Mouse (Mus musculus): Measurements from ENCODE around the gene Dpf2. TPM values are rescaled to one million over a fixed set of nuclear protein-coding genes. Genes with fewer than 3 reads are reported as not detected.
A peak's percentile ranks its signal among the peaks of the same experiment; 100 is the strongest.

The Dpf2 gene
- polyA plus RNA-seq, 1 experiment from 2014 or later: 118 TPM

DNA sequence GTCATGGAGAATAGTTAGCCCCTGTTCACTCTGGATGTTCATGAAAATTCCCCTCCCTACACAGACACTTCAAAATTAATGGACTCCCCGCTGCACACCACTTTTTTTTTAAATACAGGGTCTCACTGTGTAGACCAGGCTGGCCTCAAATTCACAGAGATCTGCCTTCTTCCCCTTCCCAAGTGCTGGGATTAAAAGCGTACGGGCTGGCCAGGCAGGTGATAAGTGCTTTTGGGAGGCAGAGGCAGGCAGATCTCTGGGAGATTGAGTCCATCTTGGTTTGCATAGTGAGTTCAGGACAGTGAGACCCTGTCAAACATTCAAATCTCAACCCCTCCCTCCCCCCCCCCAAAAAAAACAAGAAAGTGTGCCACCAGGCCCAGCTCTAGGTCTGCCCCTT, 10.2 kb upstream of the Dpf2 start:
- H3K9me3 ChIP-seq (replicated peaks): no peaks in the 10 kb centered on the region
- peak overlapping the region; percentile 10 for H3K4me3 ChIP-seq
- no peak for ATAC-seq (ENCODE audit: insufficient number of reproducible peaks, low FRiP score)
- H3K36me3 ChIP-seq: peaks cover 11% of the 10 kb centered on the region
- H3K4me2 ChIP-seq: peak overlapping the region; percentile 91
- peaks cover 34% of the 10 kb centered on the region for H3K4me1 ChIP-seq (replicated peaks)
- peak overlapping the region; percentile 11; the same call in 1 of the 2 replicates for H3K9ac ChIP-seq
- 86% methylated on average over 3 of the region's 3 CpGs for WGBS
- no peaks in the 10 kb centered on the region for H3K27me3 ChIP-seq (replicated peaks)
- H3K27ac ChIP-seq (ENCODE audit: poor library complexity, severe bottlenecking): no peak overlapping the region

DNA sequence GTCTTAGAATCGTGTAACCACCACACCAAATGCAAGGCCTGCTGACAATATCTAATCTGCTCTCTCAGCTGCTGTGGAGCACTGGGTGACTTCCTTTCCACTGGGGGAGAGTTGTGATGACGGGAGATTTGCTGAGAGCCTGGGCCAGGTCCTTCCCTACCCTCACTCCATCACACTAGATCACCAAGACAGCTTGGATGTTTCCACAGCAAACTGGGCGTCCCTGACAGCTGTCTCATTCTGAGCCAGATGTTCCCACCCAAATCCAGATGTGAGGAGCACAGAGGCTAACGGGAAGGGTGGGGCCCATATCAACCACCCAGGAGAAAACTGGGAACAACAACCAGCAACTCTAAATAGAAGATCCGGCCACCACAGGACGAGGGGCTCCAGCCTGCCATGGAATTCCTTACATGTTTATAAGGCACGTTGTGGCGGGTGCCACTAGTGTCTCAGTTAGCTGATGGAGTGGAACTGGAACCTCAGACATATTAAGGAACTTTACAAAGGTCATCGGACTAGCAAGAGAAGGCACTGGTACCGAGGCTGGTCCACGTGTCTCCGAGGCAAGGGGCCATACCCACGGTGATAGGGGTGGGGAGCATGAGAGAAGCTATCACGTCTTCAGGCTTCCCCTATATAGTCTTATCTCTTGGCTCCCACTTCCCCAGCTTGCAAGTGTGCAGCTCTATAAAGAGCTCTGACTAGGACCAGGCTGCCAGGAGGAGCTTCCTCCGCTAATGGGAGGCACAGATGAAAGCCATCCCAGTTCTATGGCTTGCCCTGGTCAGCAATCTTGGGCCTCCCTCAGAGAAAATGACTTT, 9.5 kb upstream of the Dpf2 start:
- ATAC-seq (ENCODE audit: insufficient number of reproducible peaks, low FRiP score): no peak
- Histone ChIP-seq H3K9me3 (replicated peaks) (no peaks in the 10 kb centered on the region), H3K9ac (peak overlapping the region; percentile 11; the same call in 1 of the 2 replicates), H3K27ac (ENCODE audit: poor library complexity, severe bottlenecking) (no peak overlapping the region), H3K4me2 (peak overlapping the region; percentile 91), H3K36me3 (peaks cover 17% of the 10 kb centered on the region), H3K4me1 (replicated peaks) (peaks cover 34% of the 10 kb centered on the region), H3K27me3 (replicated peaks) (no peaks in the 10 kb centered on the region), H3K4me3 (peak overlapping the region; percentile 10)
- WGBS: 40% methylated on average over 15 of the region's 15 CpGs

DNA sequence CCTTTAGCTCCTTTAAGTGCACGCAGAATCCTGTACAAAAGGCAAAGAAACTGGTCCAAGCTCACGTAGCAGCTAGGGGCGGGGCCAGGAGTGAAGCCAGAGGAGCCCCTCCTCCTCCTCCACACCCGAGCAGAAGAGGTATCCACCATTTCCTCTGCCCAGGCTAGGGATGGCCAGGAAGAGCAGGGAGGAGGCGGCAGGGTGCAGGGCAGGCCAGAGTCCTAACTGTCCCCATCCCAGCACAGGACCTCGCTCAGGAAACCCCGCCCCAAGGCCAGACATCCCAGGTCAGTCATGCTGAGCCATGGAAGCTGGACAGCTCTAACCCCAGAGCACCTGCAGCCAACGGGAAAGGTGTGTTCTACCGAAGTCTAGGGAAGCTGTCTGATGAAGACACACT, 8.9 kb upstream of the Dpf2 start:
- H3K9ac ChIP-seq: peak overlapping the region; percentile 39
- peaks cover 34% of the 10 kb centered on the region for H3K4me1 ChIP-seq (replicated peaks)
- no peak for ATAC-seq (ENCODE audit: insufficient number of reproducible peaks, low FRiP score)
- peak overlapping the region; percentile 10 for H3K4me3 ChIP-seq
- peaks cover 23% of the 10 kb centered on the region for H3K36me3 ChIP-seq
- no peaks in the 10 kb centered on the region for H3K27me3 ChIP-seq (replicated peaks)
- peak overlapping the region; percentile 91 for H3K4me2 ChIP-seq
- no peak overlapping the region for H3K27ac ChIP-seq (ENCODE audit: poor library complexity, severe bottlenecking)
- 24% methylated on average over 9 of the region's 9 CpGs for WGBS
- H3K9me3 ChIP-seq (replicated peaks): no peaks in the 10 kb centered on the region

DNA sequence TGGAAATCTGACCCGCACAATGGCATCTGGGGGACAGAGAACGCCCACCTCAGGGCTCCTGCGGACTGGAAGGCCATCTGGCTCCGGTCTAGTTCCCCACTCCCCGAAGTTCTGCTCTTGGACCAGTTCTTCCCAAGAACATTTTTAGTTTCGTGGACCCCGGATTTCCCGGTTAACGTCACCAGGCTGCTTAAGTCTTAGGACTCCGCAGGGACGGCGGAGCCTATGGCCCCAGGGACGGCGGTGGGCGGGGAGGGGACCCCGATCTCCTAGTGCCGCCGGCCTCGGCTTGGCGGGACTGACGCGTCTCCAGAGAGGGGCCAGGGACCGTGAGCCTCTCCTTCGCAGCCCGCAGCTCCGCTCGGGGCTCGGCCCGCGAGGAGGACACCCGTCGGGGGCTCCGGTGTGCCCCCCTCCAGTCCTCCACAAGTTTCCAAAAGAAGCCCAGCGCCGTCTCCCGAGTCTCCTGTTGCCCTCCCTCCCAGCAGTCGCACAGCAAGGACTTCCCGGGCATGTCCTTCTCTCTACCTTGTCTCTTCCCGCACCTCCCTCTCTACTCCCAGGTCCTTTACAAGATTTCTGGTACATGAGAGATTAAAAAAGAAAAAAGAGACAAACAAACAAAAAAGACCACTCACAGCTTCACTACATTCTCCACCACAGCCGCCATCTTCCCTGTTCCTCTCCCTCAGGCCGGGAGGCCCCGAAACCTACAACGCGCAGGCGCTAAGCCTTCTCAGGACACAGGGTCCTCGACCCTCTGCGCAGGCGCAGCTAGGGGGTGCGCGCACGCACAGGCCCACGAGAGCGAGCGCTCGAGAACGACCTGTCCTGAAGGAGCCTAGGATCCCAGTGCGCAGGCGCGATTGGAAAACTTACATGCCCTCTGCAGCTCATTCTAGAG, 455 bp downstream of the Dpf2 start:
- no peaks in the 10 kb centered on the region for H3K27me3 ChIP-seq (replicated peaks)
- peak overlapping the region; percentile 94 for H3K4me3 ChIP-seq
- ATAC-seq (ENCODE audit: insufficient number of reproducible peaks, low FRiP score): peak; percentile 94
- peak overlapping the region; percentile 90 for H3K4me2 ChIP-seq
- peak overlapping the region; percentile 99 for H3K9ac ChIP-seq
- under 1% methylated on average over 59 of the region's 59 CpGs for WGBS
- H3K36me3 ChIP-seq: peaks cover 29% of the 10 kb centered on the region
- no peaks in the 10 kb centered on the region for H3K9me3 ChIP-seq (replicated peaks)
- H3K27ac ChIP-seq (ENCODE audit: poor library complexity, severe bottlenecking): peak overlapping the region; percentile 86
- peaks cover 25% of the 10 kb centered on the region for H3K4me1 ChIP-seq (replicated peaks)

DNA sequence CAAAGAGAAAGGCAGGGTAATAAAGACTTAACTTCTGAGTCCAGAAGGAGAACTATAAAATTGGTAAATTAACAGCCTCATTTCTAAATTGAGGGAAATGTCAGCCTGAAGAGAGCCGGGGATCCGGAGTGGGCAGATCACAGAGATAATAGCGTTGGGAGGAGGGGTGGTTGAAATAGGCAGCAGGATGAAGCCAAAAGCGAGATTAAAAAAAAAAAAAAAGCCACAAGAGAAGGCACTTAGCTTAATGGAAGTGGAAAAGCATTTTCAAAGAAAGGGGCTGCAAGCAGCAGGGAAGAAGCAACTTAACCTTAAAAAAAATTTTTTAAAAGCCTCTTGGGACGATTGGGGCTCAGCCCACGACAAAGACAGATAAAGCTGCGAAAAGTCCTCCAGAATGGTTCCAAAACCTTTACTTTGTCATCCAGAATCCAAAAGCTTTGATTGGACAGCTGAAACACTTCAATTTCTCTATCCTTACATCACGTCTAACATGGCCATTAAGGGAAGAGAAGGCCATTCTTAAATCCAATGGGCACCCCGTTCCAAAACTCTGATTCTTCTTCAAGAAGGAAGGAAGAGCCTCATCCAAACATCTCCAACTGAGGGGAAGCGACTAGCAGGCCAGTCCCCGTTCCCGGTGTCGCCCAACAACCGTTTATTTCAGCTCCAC, 1.2 kb downstream of the Dpf2 start:
- H3K9me3 ChIP-seq (replicated peaks): no peaks in the 10 kb centered on the region
- H3K4me3 ChIP-seq: peak overlapping the region; percentile 94
- peak overlapping the region; percentile 90 for H3K4me2 ChIP-seq
- no peak for ATAC-seq (ENCODE audit: insufficient number of reproducible peaks, low FRiP score)
- 4% methylated on average over 14 of the region's 14 CpGs for WGBS
- H3K27ac ChIP-seq (ENCODE audit: poor library complexity, severe bottlenecking): peak overlapping the region; percentile 86; the same call in 1 of the 2 replicates
- H3K4me1 ChIP-seq (replicated peaks): peaks cover 25% of the 10 kb centered on the region
- H3K36me3 ChIP-seq: peaks cover 29% of the 10 kb centered on the region
- no peaks in the 10 kb centered on the region for H3K27me3 ChIP-seq (replicated peaks)
- peak overlapping the region; percentile 99 for H3K9ac ChIP-seq

DNA sequence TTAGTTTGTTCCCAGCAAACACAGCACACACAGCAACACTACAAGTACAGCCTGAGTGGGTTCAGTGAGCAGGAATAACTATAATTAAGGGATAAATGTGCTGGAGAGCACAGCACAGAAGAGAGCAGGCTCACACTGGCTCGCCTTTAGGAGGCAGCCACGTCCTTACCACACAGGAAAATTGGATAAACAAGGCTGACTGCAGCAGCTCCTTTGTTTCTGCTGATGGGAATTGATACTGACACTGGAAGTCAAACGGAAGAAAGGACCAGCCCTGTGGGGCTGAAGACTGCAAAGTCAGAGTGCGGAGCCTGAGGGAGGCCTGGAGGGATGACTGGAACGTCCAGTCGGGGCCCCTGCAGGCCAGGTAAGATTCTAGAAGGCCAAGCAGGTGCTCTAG, 2.6 kb downstream of the Dpf2 start:
- WGBS: 50% methylated on average over 6 of the region's 6 CpGs
- H3K4me2 ChIP-seq: peak overlapping the region; percentile 52
- peak overlapping the region; percentile 10; the same call in 1 of the 2 replicates for H3K9ac ChIP-seq
- peaks cover 25% of the 10 kb centered on the region for H3K4me1 ChIP-seq (replicated peaks)
- H3K27ac ChIP-seq (ENCODE audit: poor library complexity, severe bottlenecking): peak overlapping the region; percentile 14; the same call in 1 of the 2 replicates
- peak overlapping the region; percentile 25; the same call in 1 of the 2 replicates for H3K4me3 ChIP-seq
- H3K36me3 ChIP-seq: peaks cover 31% of the 10 kb centered on the region
- no peak for ATAC-seq (ENCODE audit: insufficient number of reproducible peaks, low FRiP score)
- H3K9me3 ChIP-seq (replicated peaks): no peaks in the 10 kb centered on the region
- H3K27me3 ChIP-seq (replicated peaks): no peaks in the 10 kb centered on the region

DNA sequence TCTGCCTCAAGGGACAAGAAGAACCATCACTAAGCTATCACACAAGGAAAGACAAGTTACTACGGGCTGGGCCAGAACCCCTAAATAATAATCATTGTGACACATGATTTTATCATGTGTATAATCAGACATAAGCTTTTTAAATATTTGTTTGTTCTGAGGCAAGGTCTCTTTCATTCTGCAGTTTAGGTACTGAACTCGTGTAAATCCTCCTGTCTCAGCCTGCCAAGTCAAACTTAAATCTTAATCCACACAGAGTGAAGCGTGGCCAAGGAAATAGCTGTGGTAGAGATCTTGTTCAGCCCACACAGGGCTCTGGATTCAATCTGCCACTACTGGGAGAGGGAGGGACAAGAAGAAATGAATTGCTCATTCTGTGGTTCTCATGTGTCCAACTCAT, 5.5 kb downstream of the Dpf2 start:
- Histone ChIP-seq H3K4me2 (no peak overlapping the region), H3K4me3 (no peak overlapping the region), H3K36me3 (peaks cover 54% of the 10 kb centered on the region), H3K27ac (ENCODE audit: poor library complexity, severe bottlenecking) (no peak overlapping the region), H3K9me3 (replicated peaks) (no peaks in the 10 kb centered on the region), H3K27me3 (replicated peaks) (no peaks in the 10 kb centered on the region), H3K9ac (no peak overlapping the region), H3K4me1 (replicated peaks) (peaks cover 21% of the 10 kb centered on the region)
- no peak for ATAC-seq (ENCODE audit: insufficient number of reproducible peaks, low FRiP score)
- WGBS: 92% methylated on average over 3 of the region's 3 CpGs

DNA sequence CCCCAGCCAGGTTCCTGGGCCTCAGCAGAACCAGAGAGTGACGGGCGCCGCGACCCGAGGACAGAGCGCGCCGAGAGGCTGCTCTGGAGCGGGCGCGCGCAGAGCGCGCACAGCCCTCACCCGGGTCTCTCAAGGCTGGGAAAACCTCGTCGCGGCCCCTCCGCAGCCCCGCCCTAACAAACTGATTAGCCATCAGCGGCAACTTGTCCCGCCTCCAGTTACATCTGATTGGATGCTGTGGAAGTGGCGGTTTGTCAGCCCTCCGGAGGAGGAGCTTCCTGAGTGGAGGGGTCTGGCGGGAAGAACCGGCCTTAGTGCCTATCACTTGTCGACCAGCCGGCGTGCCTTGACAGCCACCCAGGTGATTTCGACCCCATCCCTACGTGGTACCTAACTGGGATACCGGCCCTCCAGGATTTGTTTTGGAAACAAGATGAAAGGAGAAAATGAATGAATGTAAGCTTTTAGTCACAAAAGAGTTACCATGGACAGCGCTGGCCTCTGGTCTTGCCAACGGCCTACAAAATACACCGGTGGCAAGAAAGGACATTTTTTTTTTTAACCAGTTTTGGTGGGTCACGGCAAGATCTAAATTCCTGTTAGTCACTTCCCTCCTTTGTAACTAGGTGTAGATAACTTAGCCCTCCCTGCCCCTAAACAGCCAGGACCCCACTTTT, 18.7 kb downstream of the Dpf2 start, which contains the start of gene Tigd3:
Gene Tigd3, minus strand, starts transcription at position 148 of the 677 bp plus-strand sequence.
- peaks cover 33% of the 10 kb centered on the region for H3K36me3 ChIP-seq
- peak; percentile 90 for ATAC-seq (ENCODE audit: insufficient number of reproducible peaks, low FRiP score)
- 4% methylated on average over 36 of the region's 36 CpGs for WGBS
- H3K4me3 ChIP-seq: peak within 1 kb of the TSS; percentile 66
- peak within 1 kb of the TSS; percentile 88 for H3K9ac ChIP-seq
- 0 out of 2 replicates have a peak within 1 kb of the TSS, but pooled peaks have one; percentile 20 for H3K27ac ChIP-seq (ENCODE audit: poor library complexity, severe bottlenecking)
- peak within 1 kb of the TSS; percentile 97 for H3K4me2 ChIP-seq
- H3K4me1 ChIP-seq (replicated peaks): peaks cover 19% of the 10 kb centered on the region
- no peaks in the 10 kb centered on the region for H3K9me3 ChIP-seq (replicated peaks)
- H3K27me3 ChIP-seq (replicated peaks): no peaks in the 10 kb centered on the region

DNA sequence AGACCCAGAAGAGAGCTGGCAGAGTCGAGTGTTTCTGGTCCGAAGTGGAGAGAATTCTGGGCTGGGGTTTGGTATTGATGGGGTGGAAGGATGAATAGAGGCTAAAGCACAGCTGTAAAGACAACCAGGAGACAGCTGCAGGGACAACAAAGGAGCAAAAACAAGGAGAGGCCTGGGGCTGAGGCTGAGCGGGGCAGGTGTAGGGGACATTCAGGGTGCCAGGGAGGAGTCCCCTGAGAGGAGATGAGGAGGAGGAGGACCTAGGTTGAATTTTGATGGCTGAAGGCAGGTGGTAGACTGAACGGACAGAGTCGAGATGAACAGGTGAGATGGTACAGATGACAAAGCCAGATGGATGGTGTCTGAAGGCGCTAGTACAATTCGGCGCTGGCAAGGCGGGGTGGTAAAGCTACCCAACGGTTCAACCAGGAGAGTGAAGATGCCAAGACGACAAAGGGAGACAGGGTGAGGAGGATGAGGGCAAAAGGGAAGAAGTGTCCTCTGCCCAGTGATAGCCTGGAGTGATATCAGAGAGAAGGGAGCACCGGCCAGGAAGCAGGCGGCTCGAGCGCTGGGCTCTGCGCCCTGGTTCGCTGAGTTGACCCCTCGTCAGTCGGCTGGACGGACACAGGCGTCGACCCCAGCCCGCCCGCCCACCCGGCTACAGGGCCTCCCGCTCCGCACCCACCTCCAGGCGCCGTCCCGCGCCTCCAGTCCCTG, 19.4 kb downstream of the Dpf2 start:
- no peaks in the 10 kb centered on the region for H3K27me3 ChIP-seq (replicated peaks)
- H3K36me3 ChIP-seq: peaks cover 28% of the 10 kb centered on the region
- H3K9me3 ChIP-seq (replicated peaks): no peaks in the 10 kb centered on the region
- peaks cover 19% of the 10 kb centered on the region for H3K4me1 ChIP-seq (replicated peaks)
- 0 out of 2 replicates have a peak overlapping the region, but pooled peaks have one; percentile 20 for H3K27ac ChIP-seq (ENCODE audit: poor library complexity, severe bottlenecking)
- no peak for ATAC-seq (ENCODE audit: insufficient number of reproducible peaks, low FRiP score)
- peak overlapping the region; percentile 88 for H3K9ac ChIP-seq
- H3K4me3 ChIP-seq: peak overlapping the region; percentile 66
- 11% methylated on average over 31 of the region's 31 CpGs for whole genome bisulfite sequencing
- peak overlapping the region; percentile 97 for H3K4me2 ChIP-seq

DNA sequence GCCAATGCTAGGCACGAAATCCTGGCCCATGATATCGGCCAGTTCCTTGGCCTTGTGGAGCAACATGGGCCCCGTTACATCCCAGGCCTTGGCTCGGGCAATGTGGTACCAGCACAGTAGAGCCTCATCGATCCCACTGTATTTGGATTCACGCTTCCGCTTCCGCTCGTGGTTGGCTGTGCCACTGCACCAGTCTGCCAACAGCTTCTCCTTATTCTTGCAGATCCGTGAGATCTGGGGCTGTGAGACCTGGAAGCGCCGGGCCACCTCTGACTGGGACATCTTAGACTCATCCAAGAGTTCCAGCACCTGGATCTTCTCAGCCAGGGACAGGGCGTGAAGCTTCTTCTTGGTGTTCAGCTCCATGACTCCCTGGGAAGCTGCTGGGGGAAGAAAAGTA, 20.1 kb downstream of the Dpf2 start:
- H3K4me1 ChIP-seq (replicated peaks): peaks cover 19% of the 10 kb centered on the region
- H3K9ac ChIP-seq: no peak overlapping the region
- H3K4me3 ChIP-seq: peak overlapping the region; percentile 66; the same call in 1 of the 2 replicates
- H3K27ac ChIP-seq (ENCODE audit: poor library complexity, severe bottlenecking): no peak overlapping the region
- no peaks in the 10 kb centered on the region for H3K27me3 ChIP-seq (replicated peaks)
- peaks cover 23% of the 10 kb centered on the region for H3K36me3 ChIP-seq
- ATAC-seq (ENCODE audit: insufficient number of reproducible peaks, low FRiP score): no peak
- 90% methylated on average over 13 of the region's 13 CpGs for WGBS
- H3K9me3 ChIP-seq (replicated peaks): no peaks in the 10 kb centered on the region
- peak overlapping the region; percentile 97 for H3K4me2 ChIP-seq
